Mouse (Mus musculus) liver, postnatal 0 days (tissue): ENCODE measurements around the gene Capn3.

Experiments
- CTCF ChIP-seq: sonication (generic); IDR thresholded peaks from 2 replicates; pipeline ENCODE4 v1.5.1; 2016; ENCODE audit warnings: antibody characterized with exemption, low read depth
- EP300 ChIP-seq: IDR thresholded peaks from 2 replicates; pipeline ENCODE4 v1.6.1; 2016; ENCODE audit warnings: antibody characterized with exemption, low read depth, mild to moderate bottlenecking

DNA sequence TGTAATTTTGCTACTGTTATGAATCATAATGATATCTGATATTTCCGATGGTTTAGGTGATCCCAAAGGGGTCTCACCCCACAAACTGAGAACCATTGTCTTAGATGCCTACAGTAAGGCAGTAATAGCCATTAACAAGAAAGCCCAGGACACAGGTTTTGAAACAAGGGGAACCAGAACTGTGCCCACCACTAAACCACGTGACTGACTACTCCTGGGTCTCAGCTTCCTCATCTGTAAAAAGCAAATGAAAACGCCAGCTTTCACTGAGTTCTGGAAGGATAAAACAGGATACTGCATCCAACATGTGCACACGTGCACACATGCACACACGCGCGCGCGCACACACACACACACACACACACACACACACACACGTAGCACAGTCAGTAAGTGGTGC, 13.9 kb downstream of the Capn3 start:
- TF ChIP-seq CTCF: no peak
- TF ChIP-seq EP300: no peak
